Mouse (Mus musculus): Measurements from ENCODE around the gene Cdk1. TPM values are rescaled to one million over a fixed set of nuclear protein-coding genes. Genes with fewer than 3 reads are reported as not detected.

Gene Cdk1
- total RNA-seq (2015; ENCODE audit: low replicate concordance) (21.1 and 35.5 TPM in 2 replicates), total RNA-seq (2017; ENCODE audit: low replicate concordance) (82.0 and 106 TPM in 2 replicates)

GRCm38 (mm10) chr10:69352212-69353085, at the start of gene Cdk1:
Cdk1 (minus strand) TSS chr10:69352938.
- ATAC-seq (replicated peaks; ENCODE audit: low FRiP score, poor library complexity, severe bottlenecking) = peak; percentile 96

GRCm38 (mm10) chr10:69399814-69400385, 47.2 kb upstream of the Cdk1 start:
- no peak for ATAC-seq (replicated peaks; ENCODE audit: low FRiP score, poor library complexity, severe bottlenecking)

- ATAC-seq (replicated peaks; ENCODE audit: low FRiP score, poor library complexity, severe bottlenecking) = no peak
These were observed 46.2 kb upstream of the Cdk1 start, which contains the start of gene Ank3 for GRCm38 (mm10) chr10:69398763-69399590. Ank3 (plus strand) TSS chr10:69398773.

- ATAC-seq (replicated peaks; ENCODE audit: low FRiP score, poor library complexity, severe bottlenecking) = no peak
These were observed 45.5 kb upstream of the Cdk1 start for GRCm38 (mm10) chr10:69398197-69398762.

- ATAC-seq (replicated peaks; ENCODE audit: low FRiP score, poor library complexity, severe bottlenecking) = no peak
These were observed 36.8 kb upstream of the Cdk1 start for GRCm38 (mm10) chr10:69389511-69389910.

- ATAC-seq (replicated peaks; ENCODE audit: low FRiP score, poor library complexity, severe bottlenecking) = no peak
These were observed 34.0 kb upstream of the Cdk1 start for GRCm38 (mm10) chr10:69386767-69387166.

- ATAC-seq (replicated peaks; ENCODE audit: low FRiP score, poor library complexity, severe bottlenecking) = no peak
These were observed 32.4 kb upstream of the Cdk1 start for GRCm38 (mm10) chr10:69385136-69385535.

- no peak for ATAC-seq (replicated peaks; ENCODE audit: low FRiP score, poor library complexity, severe bottlenecking)
These were observed 31.9 kb upstream of the Cdk1 start for GRCm38 (mm10) chr10:69384640-69385039.

- ATAC-seq (replicated peaks; ENCODE audit: low FRiP score, poor library complexity, severe bottlenecking) = no peak
These were observed 30.4 kb upstream of the Cdk1 start for GRCm38 (mm10) chr10:69383186-69383585.

- no peak for ATAC-seq (replicated peaks; ENCODE audit: low FRiP score, poor library complexity, severe bottlenecking)
These were observed 22.4 kb upstream of the Cdk1 start for GRCm38 (mm10) chr10:69375154-69375553.

GRCm38 (mm10) chr10:69373796-69374550, 21.2 kb upstream of the Cdk1 start:
- ATAC-seq (replicated peaks; ENCODE audit: low FRiP score, poor library complexity, severe bottlenecking) = no peak

- no peak for ATAC-seq (replicated peaks; ENCODE audit: low FRiP score, poor library complexity, severe bottlenecking)
These were observed 19.3 kb upstream of the Cdk1 start for GRCm38 (mm10) chr10:69372061-69372460.

GRCm38 (mm10) chr10:69371441-69371840, 18.7 kb upstream of the Cdk1 start:
- peak; percentile 67; the same call in 1 of the 2 replicates for ATAC-seq (replicated peaks; ENCODE audit: low FRiP score, poor library complexity, severe bottlenecking)

- no peak for ATAC-seq (replicated peaks; ENCODE audit: low FRiP score, poor library complexity, severe bottlenecking)
These were observed 16.6 kb upstream of the Cdk1 start for GRCm38 (mm10) chr10:69369321-69369720.

- ATAC-seq (replicated peaks; ENCODE audit: low FRiP score, poor library complexity, severe bottlenecking) = no peak
These were observed 14.2 kb upstream of the Cdk1 start for GRCm38 (mm10) chr10:69366877-69367387.

GRCm38 (mm10) chr10:69366208-69366607, 13.5 kb upstream of the Cdk1 start:
- no peak for ATAC-seq (replicated peaks; ENCODE audit: low FRiP score, poor library complexity, severe bottlenecking)

GRCm38 (mm10) chr10:69359666-69360065, 6.9 kb upstream of the Cdk1 start:
- ATAC-seq (replicated peaks; ENCODE audit: low FRiP score, poor library complexity, severe bottlenecking) = no peak

GRCm38 (mm10) chr10:69353086-69353479, 345 bp upstream of the Cdk1 start:
- peak; percentile 61 for ATAC-seq (replicated peaks; ENCODE audit: low FRiP score, poor library complexity, severe bottlenecking)

GRCm38 (mm10) chr10:69351842-69352211, 911 bp downstream of the Cdk1 start:
- ATAC-seq (replicated peaks; ENCODE audit: low FRiP score, poor library complexity, severe bottlenecking) = no peak

Measured in erythroblast, adult 5-6 weeks (primary cell).